In the genomic region with DNA sequence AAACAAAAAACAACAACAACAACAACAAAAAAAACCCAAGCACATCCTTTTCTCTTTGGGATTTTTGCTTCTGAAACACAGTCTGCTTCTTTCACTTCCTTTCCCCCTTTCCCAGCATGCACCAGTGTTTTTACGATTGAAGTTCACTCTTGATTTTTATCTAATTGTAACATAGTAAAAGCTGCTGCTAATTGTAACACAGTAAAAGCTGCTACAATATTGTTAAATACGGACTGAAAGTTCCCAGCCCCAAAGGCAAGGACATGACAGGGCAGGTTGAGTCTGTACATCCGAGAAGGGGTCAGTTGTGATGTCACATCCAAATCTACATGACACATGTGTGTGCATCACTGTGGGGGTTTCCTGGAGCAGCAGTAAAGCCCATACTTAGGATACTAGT, we compare ENCODE assay signal across 19 mouse cellular contexts. TPM values are rescaled to one million over a fixed set of nuclear protein-coding genes. Genes with fewer than 3 reads are reported as not detected.
"Had no signal": no experiment of that assay in that cellular context is flagged by ENCODE, and none has a peak within 500 bp of the region (broad histone marks: within the 10 kb centered on the region; RNA-seq: fewer than 3 reads in every experiment).

No protein-coding gene starts in this region.

- ATAC-seq: liver, postnatal 0 days; midbrain, embryonic 16.5 days had no signal

- H3K27me3 ChIP-seq: stomach, embryonic 15.5 days had no signal

- H3K4me3 ChIP-seq: kidney, embryonic 15.5 days; limb, embryonic 15.5 days; liver, embryonic 13.5 days; lung, embryonic 15.5 days; midbrain, embryonic 12.5 days; stomach, embryonic 15.5 days had no signal

- H3K9ac ChIP-seq: kidney, embryonic 15.5 days; limb, embryonic 15.5 days; liver, embryonic 13.5 days; liver, postnatal 0 days; lung, embryonic 15.5 days; midbrain, embryonic 12.5 days; stomach, embryonic 15.5 days had no signal

- H3K4me2 ChIP-seq: kidney, embryonic 15.5 days; limb, embryonic 15.5 days; liver, embryonic 13.5 days; lung, embryonic 15.5 days; midbrain, embryonic 12.5 days; stomach, embryonic 15.5 days had no signal

- H3K27ac ChIP-seq: kidney, embryonic 15.5 days; limb, embryonic 15.5 days; liver, embryonic 13.5 days; lung, embryonic 15.5 days; macrophage; midbrain, embryonic 12.5 days; stomach, embryonic 15.5 days had no signal

- DNase-seq: kidney, adult 2 months; kidney, postnatal 25 days; layer of hippocampus, adult 9-11 months; layer of hippocampus, postnatal 36 days; liver, embryonic 13.5 days; liver, postnatal 0 days; lung, postnatal 14 days; retina, postnatal 1 day; right cerebral cortex, postnatal 4 days; spleen, adult 18-20 months had no signal

- H3K9me3 ChIP-seq: kidney, embryonic 15.5 days; limb, embryonic 15.5 days; liver, embryonic 13.5 days; lung, embryonic 15.5 days; midbrain, embryonic 12.5 days; stomach, embryonic 15.5 days had no signal

- H3K4me1 ChIP-seq: lung, embryonic 15.5 days; midbrain, embryonic 12.5 days had no signal

- H3K36me3 ChIP-seq: kidney, embryonic 15.5 days; limb, embryonic 15.5 days; liver, embryonic 13.5 days; lung, embryonic 15.5 days; midbrain, embryonic 12.5 days; stomach, embryonic 15.5 days had no signal

RNA-seq across cellular contexts. Expression of a gene that starts 56.9 kb away (rescaled TPM):
- total RNA-seq: megakaryocyte-erythroid progenitor cell, adult 5-6 weeks; neutrophil, adult 5-6 weeks had no signal
- polyA plus RNA-seq: liver, embryonic 13.5 days; liver, postnatal 0 days; macrophage had no signal
